Mouse (Mus musculus) myocyte (in vitro differentiated cells): ENCODE measurements around the gene Irf6. TPM values are rescaled to one million over a fixed set of nuclear protein-coding genes. Genes with fewer than 3 reads are reported as not detected.
A peak's percentile ranks its signal among the peaks of the same experiment; 100 is the strongest.

Experiments used
- H3K27me3 ChIP-seq: one replicate; pipeline ENCODE4 v1.6.1; 2011; ENCODE audit not compliant: control insufficient read depth, insufficient read depth, insufficient read length
- H3K36me3 ChIP-seq: one replicate; pipeline ENCODE4 v1.6.1; 2011; ENCODE audit not compliant: control insufficient read depth, insufficient read depth
- H3K4me2 ChIP-seq: one replicate; pipeline ENCODE4 v1.6.1; 2011; ENCODE audit warnings: low read depth, control low read depth
- H3K4me3 ChIP-seq: one replicate; pipeline ENCODE4 v1.5.1; 2011; ENCODE audit warnings: mild to moderate bottlenecking, control low read depth, moderate library complexity
- H3K79me2 ChIP-seq: one replicate; pipeline ENCODE4 v1.6.1; 2011; ENCODE audit not compliant: control insufficient read depth, insufficient read depth
- H3ac ChIP-seq: one replicate; pipeline ENCODE4 v1.6.1; 2011; ENCODE audit not compliant: control insufficient read depth, insufficient read length
- CEBPB ChIP-seq: IDR thresholded peaks from 2 replicates; pipeline ENCODE4 v1.6.1; 2011; ENCODE audit warnings: mild to moderate bottlenecking, moderate library complexity; ENCODE audit not compliant: poor library complexity, insufficient read depth, severe bottlenecking
- E2F4 ChIP-seq: IDR thresholded peaks from one replicate; pipeline ENCODE4 v1.6.1; 2011; ENCODE audit warnings: mild to moderate bottlenecking, control low read depth, moderate library complexity; ENCODE audit not compliant: insufficient read depth
- MAX ChIP-seq: IDR thresholded peaks from one replicate; pipeline ENCODE4 v1.6.1; 2011; ENCODE audit warnings: low read depth, mild to moderate bottlenecking, control low read depth
- MYOD1 ChIP-seq, 3 experiments: IDR thresholded peaks; one replicate each; pipeline ENCODE4 v1.6.1; 2011; ENCODE audit warnings: control low read depth in 2 of 3, low read depth in 2 of 3, mild to moderate bottlenecking in 2 of 3, moderate library complexity in 1 of 3; ENCODE audit not compliant: insufficient read length in 2 of 3, control insufficient read depth in 1 of 3
- MYOG ChIP-seq, 3 experiments: IDR thresholded peaks; one replicate each; pipeline ENCODE4 v1.6.1; 2011; ENCODE audit warnings: control low read depth in 2 of 3, low read depth in 2 of 3, mild to moderate bottlenecking in 2 of 3; ENCODE audit not compliant: insufficient read length in 2 of 3, control insufficient read depth in 1 of 3, insufficient read depth in 1 of 3
- POLR2A ChIP-seq: IDR thresholded peaks from one replicate; pipeline ENCODE4 v1.6.1; 2011; ENCODE audit warnings: low read depth, mild to moderate bottlenecking, control low read depth, moderate library complexity; ENCODE audit not compliant: insufficient read length
- POLR2AphosphoS2 ChIP-seq: IDR thresholded peaks from one replicate; pipeline ENCODE4 v1.6.1; 2011; ENCODE audit warnings: low read depth, control low read depth; ENCODE audit not compliant: insufficient read length
- REST ChIP-seq: IDR thresholded peaks from one replicate; pipeline ENCODE4 v1.6.1; 2011; ENCODE audit warnings: mild to moderate bottlenecking, control low read depth, moderate library complexity; ENCODE audit not compliant: insufficient read depth, insufficient read length
- SRF ChIP-seq: IDR thresholded peaks from one replicate; pipeline ENCODE4 v1.6.1; 2011; ENCODE audit warnings: low read depth; ENCODE audit not compliant: control insufficient read depth, insufficient read length
- TCF12 ChIP-seq: IDR thresholded peaks from one replicate; pipeline ENCODE4 v1.6.1; 2011; ENCODE audit warnings: mild to moderate bottlenecking, control low read depth; ENCODE audit not compliant: poor library complexity, insufficient read depth, severe bottlenecking
- TCF3 ChIP-seq: IDR thresholded peaks from one replicate; pipeline ENCODE4 v1.6.1; 2011; ENCODE audit warnings: low read depth, control low read depth; ENCODE audit not compliant: insufficient read length
- USF1 ChIP-seq: IDR thresholded peaks from one replicate; pipeline ENCODE4 v1.6.1; 2011; ENCODE audit warnings: low read depth, mild to moderate bottlenecking, control low read depth, moderate library complexity
- polyA plus RNA-seq: library from polyadenylated mRNA; unstranded; fragments of >200 nt; fragmentation: generic; extraction: Trizol; gene quantifications from one replicate; pipeline ENCODE4 v1.2.1, GENCODE M21; 2012; ENCODE audit warnings: missing spikeins

The Irf6 gene
- polyA plus RNA-seq, 1 experiment = 0.73 TPM

DNA sequence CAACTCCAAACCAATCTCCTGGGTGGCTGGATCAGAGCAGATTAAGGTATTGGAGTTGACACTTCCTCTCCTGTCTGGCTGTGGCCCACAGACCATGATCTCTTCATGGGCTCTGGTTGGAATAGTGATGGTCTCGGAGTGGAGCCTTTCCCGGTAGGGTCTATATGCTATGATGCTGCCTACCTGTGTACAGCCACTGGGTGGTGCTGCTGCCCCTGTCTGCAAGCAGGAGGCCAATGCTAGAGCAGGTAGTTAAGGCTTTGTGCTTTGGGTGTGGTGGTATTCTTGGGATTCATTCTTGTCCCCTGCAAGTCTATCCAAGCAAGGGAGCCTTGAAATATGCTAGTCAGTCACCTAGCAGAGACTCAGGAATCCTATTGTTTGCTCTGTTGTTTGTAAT is 55.3 kb downstream of the Irf6 start:
- Histone ChIP-seq H3ac (no peak overlapping the region), H3K4me2 (no peak overlapping the region), H3K36me3 (no peaks in the 10 kb centered on the region), H3K79me2 (no peaks in the 10 kb centered on the region), H3K4me3 (no peak overlapping the region), H3K27me3 (no peaks in the 10 kb centered on the region)
- TF ChIP-seq REST (no peak), POLR2A (no peak), MYOD1 (IDR thresholded peaks at IDR 0.05; ENCODE audit: control insufficient read depth in 1 of 3, insufficient read length in 2 of 3, low read depth in 2 of 3) (no peak), CEBPB (no peak), POLR2AphosphoS2 (no peak), MYOG (IDR thresholded peaks at IDR 0.05; ENCODE audit: control insufficient read depth in 1 of 3, insufficient read depth in 1 of 3, insufficient read length in 2 of 3, low read depth in 2 of 3) (no peak), SRF (no peak), MAX (no peak), TCF3 (no peak), E2F4 (no peak), TCF12 (no peak), USF1 (no peak)

DNA sequence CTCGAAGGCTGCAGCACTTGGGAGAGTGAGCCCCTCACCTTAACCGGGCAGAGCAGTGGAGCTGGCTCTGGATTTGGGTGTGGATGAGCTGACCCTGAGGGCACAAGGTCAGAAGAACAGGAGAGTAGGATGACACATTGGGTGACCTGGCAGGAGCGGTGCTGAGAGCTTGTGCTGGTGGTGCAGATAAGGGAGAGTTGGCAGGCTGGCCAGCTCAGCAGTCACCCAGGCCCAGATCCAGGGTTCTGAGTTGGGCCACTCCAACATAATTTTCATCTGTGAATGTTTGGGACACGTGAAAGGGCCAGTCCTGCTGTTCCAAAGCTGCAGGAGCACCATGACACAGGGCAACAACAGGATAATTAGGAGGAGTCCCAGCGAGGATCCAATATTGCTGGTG is 58.5 kb downstream of the Irf6 start:
- TF ChIP-seq E2F4 (no peak), POLR2AphosphoS2 (no peak), SRF (no peak), TCF3 (no peak), USF1 (no peak), MYOD1 (IDR thresholded peaks at IDR 0.05; ENCODE audit: control insufficient read depth in 1 of 3, insufficient read length in 2 of 3, low read depth in 2 of 3) (no peak), CEBPB (no peak), REST (no peak), MYOG (IDR thresholded peaks at IDR 0.05; ENCODE audit: control insufficient read depth in 1 of 3, insufficient read depth in 1 of 3, insufficient read length in 2 of 3, low read depth in 2 of 3) (no peak)
- Histone ChIP-seq H3K27me3 (no peaks in the 10 kb centered on the region), H3K36me3 (no peaks in the 10 kb centered on the region), H3ac (no peak overlapping the region), H3K4me2 (no peak overlapping the region), H3K4me3 (no peak overlapping the region), H3K79me2 (no peaks in the 10 kb centered on the region)

DNA sequence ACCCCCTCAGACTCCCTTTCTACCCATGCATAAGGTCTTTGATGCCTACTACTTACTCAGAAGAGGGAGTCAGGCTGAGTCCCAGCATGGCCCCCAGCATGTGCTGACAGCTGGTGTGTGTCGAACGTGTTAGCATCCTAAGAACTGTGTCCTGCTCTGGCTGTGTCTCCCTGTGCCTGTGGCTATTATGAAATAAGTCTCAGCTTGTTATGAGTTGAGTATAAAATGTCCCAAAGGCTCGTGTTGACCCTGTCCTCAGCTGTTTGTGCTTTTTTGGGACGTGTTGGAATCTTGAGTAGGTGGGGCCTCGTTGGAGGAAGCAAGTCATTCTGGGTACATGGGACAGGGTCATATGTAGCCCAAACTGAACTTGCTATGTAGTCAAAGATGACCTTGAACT is 61.1 kb downstream of the Irf6 start:
- H3K79me2 ChIP-seq = no peaks in the 10 kb centered on the region
- H3K36me3 ChIP-seq = no peaks in the 10 kb centered on the region
- no peaks in the 10 kb centered on the region for H3K27me3 ChIP-seq
- no peak overlapping the region for H3K4me3 ChIP-seq
- TF ChIP-seq TCF12 (no peak), SRF (no peak), MYOG (IDR thresholded peaks at IDR 0.05; ENCODE audit: control insufficient read depth in 1 of 3, insufficient read depth in 1 of 3, insufficient read length in 2 of 3, low read depth in 2 of 3) (peak in 1 of 3 experiments; percentile 2), MYOD1 (IDR thresholded peaks at IDR 0.05; ENCODE audit: control insufficient read depth in 1 of 3, insufficient read length in 2 of 3, low read depth in 2 of 3) (peak in 2 of 3 experiments; percentile 5 to 22)
- H3K4me2 ChIP-seq = peak overlapping the region; percentile 6
- no peak overlapping the region for H3ac ChIP-seq

DNA sequence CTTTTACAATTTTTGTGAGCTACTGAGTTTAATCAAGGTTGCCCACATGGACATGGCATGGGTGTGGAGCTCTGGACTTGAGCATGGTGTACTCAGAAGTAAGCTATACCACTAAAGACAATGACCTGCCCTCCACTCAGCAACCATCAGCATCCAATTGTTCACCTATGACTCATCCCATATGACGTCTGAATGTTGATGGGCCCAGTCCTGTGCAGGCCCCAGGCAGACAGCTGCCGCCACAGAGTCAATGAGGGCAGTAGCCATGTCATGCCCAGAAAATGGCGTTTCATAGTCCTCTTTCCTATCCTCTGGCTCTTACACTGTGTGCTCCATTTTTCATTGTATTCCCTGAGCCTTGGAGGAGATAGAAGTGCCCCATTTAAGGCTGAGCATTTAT is 63.1 kb downstream of the Irf6 start:
- no peaks in the 10 kb centered on the region for H3K79me2 ChIP-seq
- no peaks in the 10 kb centered on the region for H3K36me3 ChIP-seq
- H3ac ChIP-seq = no peak overlapping the region
- TF ChIP-seq REST (no peak), MYOD1 (IDR thresholded peaks at IDR 0.05; ENCODE audit: control insufficient read depth in 1 of 3, insufficient read length in 2 of 3, low read depth in 2 of 3) (peak in 2 of 3 experiments; percentile 60 to 72), TCF12 (no peak), POLR2A (no peak), MYOG (IDR thresholded peaks at IDR 0.05; ENCODE audit: control insufficient read depth in 1 of 3, insufficient read depth in 1 of 3, insufficient read length in 2 of 3, low read depth in 2 of 3) (peak in 2 of 3 experiments; percentile 56 to 63), MAX (no peak)
- no peaks in the 10 kb centered on the region for H3K27me3 ChIP-seq
- H3K4me2 ChIP-seq = no peak overlapping the region
- H3K4me3 ChIP-seq = no peak overlapping the region

DNA sequence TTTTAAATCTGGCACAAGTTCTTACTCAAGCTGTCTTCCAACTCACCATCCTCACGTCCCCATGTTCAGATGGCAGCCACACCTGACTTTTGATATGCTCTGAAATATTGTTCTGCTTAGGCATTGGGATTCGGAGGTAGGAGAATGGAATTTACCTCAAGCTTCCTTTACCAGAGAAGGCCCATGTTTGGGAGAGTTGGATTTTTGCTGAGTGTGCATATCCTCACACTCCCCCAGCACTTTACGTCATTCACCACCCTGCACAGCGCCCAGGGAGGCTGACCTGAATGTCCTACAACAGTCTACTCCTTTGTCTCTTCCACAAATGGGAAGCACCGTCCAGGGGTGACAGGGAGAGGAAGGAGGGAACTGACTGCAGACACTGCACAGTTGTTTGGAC is 67.5 kb downstream of the Irf6 start:
- no peaks in the 10 kb centered on the region for H3K27me3 ChIP-seq
- TF ChIP-seq TCF12 = no peak
- no peak for TF ChIP-seq POLR2AphosphoS2
- TF ChIP-seq POLR2A = no peak
- no peak for TF ChIP-seq E2F4
- TF ChIP-seq MYOG (IDR thresholded peaks at IDR 0.05; ENCODE audit: control insufficient read depth in 1 of 3, insufficient read depth in 1 of 3, insufficient read length in 2 of 3, low read depth in 2 of 3) = no peak
- TF ChIP-seq CEBPB = no peak
- no peak overlapping the region for H3ac ChIP-seq
- no peak overlapping the region for H3K4me2 ChIP-seq
- no peaks in the 10 kb centered on the region for H3K79me2 ChIP-seq
- H3K4me3 ChIP-seq = no peak overlapping the region
- H3K36me3 ChIP-seq = no peaks in the 10 kb centered on the region

Other genes starting within 250 kb of the Irf6 start
- not detected for gene Syt14, start 117.3 kb upstream of the Irf6 start, polyA plus RNA-seq
- gene Diexf, start 22.8 kb upstream of the Irf6 start, polyA plus RNA-seq = 13.3 TPM
- gene A130010J15Rik, start 14.9 kb downstream of the Irf6 start, polyA plus RNA-seq = 5.1 TPM
- 11.5 TPM for gene Traf3ip3, start 48.6 kb downstream of the Irf6 start, polyA plus RNA-seq
- 15.5 TPM for gene Lamb3, start 54.6 kb downstream of the Irf6 start, polyA plus RNA-seq
- gene Hsd11b1, start 111.0 kb downstream of the Irf6 start, polyA plus RNA-seq = 2.7 TPM
- gene G0s2, start 120.1 kb downstream of the Irf6 start, polyA plus RNA-seq = 206 TPM
- 4.1 TPM for gene Camk1g, start 217.2 kb downstream of the Irf6 start, polyA plus RNA-seq